7 mouse cellular contexts compared by ENCODE assay signal in genomic region chr2:144197139-144197538, GRCm38 (mm10).
DNase-seq lines count a peak whose midpoint lies in the region; ATAC-seq and TF ChIP-seq lines count a peak whose summit lies in the region.

No protein-coding gene starts in this region.

- H3K36me3 ChIP-seq in kidney, postnatal 0 days (ENCODE audit: insufficient read depth, low read length) = no peaks in the 10 kb centered on the region
- no peaks in the 10 kb centered on the region for H3K36me3 ChIP-seq in kidney, embryonic 14.5 days (ENCODE audit: control insufficient read depth, insufficient read depth, low read length)
- H3K36me3 ChIP-seq in lung, embryonic 16.5 days (ENCODE audit: control insufficient read depth, insufficient read depth, low read length) = no peaks in the 10 kb centered on the region
- H3K36me3 ChIP-seq in heart, embryonic 12.5 days = no peaks in the 10 kb centered on the region

- TF ChIP-seq CTCF in kidney, postnatal 0 days (IDR thresholded peaks at IDR 0.05; ENCODE audit: low read depth) = peak; percentile 74

- no peak for ATAC-seq in kidney, postnatal 0 days (replicated peaks; ENCODE audit: low FRiP score, low read depth)
- no peak for ATAC-seq in kidney, embryonic 14.5 days (ENCODE audit: low FRiP score, low TSS enrichment)
- peak; percentile 59; the same call in 1 of the 2 replicates for ATAC-seq in lung, embryonic 16.5 days (ENCODE audit: low read depth)
- ATAC-seq in heart, embryonic 12.5 days (ENCODE audit: insufficient number of reproducible peaks, low FRiP score) = no peak

- peak; percentile 72 for DNase-seq in kidney, postnatal 0 days (ENCODE audit: low spot score)
- DNase-seq in B cell, adult 2 months = peak; percentile 66 to 70
- DNase-seq in MN1 (ENCODE audit: low spot score) = peak; percentile 36
- no peak for DNase-seq in layer of hippocampus, adult 8-10 months (ENCODE audit: low spot score in 2 of 2)

- H3K9ac ChIP-seq in kidney, postnatal 0 days (ENCODE audit: low read depth, low read length) = no peak overlapping the region
- no peak overlapping the region for H3K9ac ChIP-seq in kidney, embryonic 14.5 days (ENCODE audit: low read depth, low read length)
- H3K9ac ChIP-seq in lung, embryonic 16.5 days (ENCODE audit: low read length) = no peak overlapping the region
- no peak overlapping the region for H3K9ac ChIP-seq in heart, embryonic 12.5 days

- no peak overlapping the region for H3K4me3 ChIP-seq in kidney, postnatal 0 days (replicated peaks; ENCODE audit: low read depth, low read length)
- no peak overlapping the region for H3K4me3 ChIP-seq in kidney, embryonic 14.5 days (ENCODE audit: low read length)
- no peak overlapping the region for H3K4me3 ChIP-seq in lung, embryonic 16.5 days (ENCODE audit: low read length)
- no peak overlapping the region for H3K4me3 ChIP-seq in heart, embryonic 12.5 days

- H3K27ac ChIP-seq in kidney, postnatal 0 days = no peak overlapping the region
- no peak overlapping the region for H3K27ac ChIP-seq in kidney, embryonic 14.5 days (ENCODE audit: low read depth, low read length)
- H3K27ac ChIP-seq in lung, embryonic 16.5 days (ENCODE audit: low read length) = no peak overlapping the region
- H3K27ac ChIP-seq in heart, embryonic 12.5 days (ENCODE audit: poor library complexity, severe bottlenecking) = no peak overlapping the region

- no peaks in the 10 kb centered on the region for H3K9me3 ChIP-seq in kidney, postnatal 0 days (replicated peaks; ENCODE audit: low read length)
- H3K9me3 ChIP-seq in kidney, embryonic 14.5 days (ENCODE audit: control insufficient read depth, low read length) = no peaks in the 10 kb centered on the region
- no peaks in the 10 kb centered on the region for H3K9me3 ChIP-seq in lung, embryonic 16.5 days (ENCODE audit: control insufficient read depth, low read length)
- H3K9me3 ChIP-seq in heart, embryonic 12.5 days (replicated peaks) = no peaks in the 10 kb centered on the region; the same call in 1 of the 2 replicates

- H3K4me2 ChIP-seq in kidney, postnatal 0 days (ENCODE audit: low read length) = no peak overlapping the region
- no peak overlapping the region for H3K4me2 ChIP-seq in kidney, embryonic 14.5 days (replicated peaks; ENCODE audit: low read depth, low read length)
- no peak overlapping the region for H3K4me2 ChIP-seq in lung, embryonic 16.5 days (ENCODE audit: low read depth, low read length)
- H3K4me2 ChIP-seq in heart, embryonic 12.5 days = no peak overlapping the region

- no peaks in the 10 kb centered on the region for H3K4me1 ChIP-seq in kidney, postnatal 0 days (replicated peaks; ENCODE audit: insufficient read depth, low read length)
- peaks cover 5% of the 10 kb centered on the region; the same call in 1 of the 2 replicates for H3K4me1 ChIP-seq in kidney, embryonic 14.5 days (ENCODE audit: control insufficient read depth, insufficient read depth, low read length)
- H3K4me1 ChIP-seq in lung, embryonic 16.5 days (replicated peaks; ENCODE audit: control insufficient read depth, insufficient read depth, low read length) = peaks cover 5% of the 10 kb centered on the region; the same call in 1 of the 2 replicates
- peaks cover 29% of the 10 kb centered on the region for H3K4me1 ChIP-seq in heart, embryonic 12.5 days (replicated peaks)

- no peaks in the 10 kb centered on the region for H3K27me3 ChIP-seq in kidney, postnatal 0 days (ENCODE audit: insufficient read depth, low read length)
- H3K27me3 ChIP-seq in kidney, embryonic 14.5 days (ENCODE audit: control insufficient read depth, insufficient read depth, low read length) = no peaks in the 10 kb centered on the region
- H3K27me3 ChIP-seq in lung, embryonic 16.5 days (ENCODE audit: control insufficient read depth, insufficient read depth, low read depth, low read length) = no peaks in the 10 kb centered on the region
- 0 out of 2 replicates have a peak, but pooled peaks cover 4% of the 10 kb centered on the region for H3K27me3 ChIP-seq in heart, embryonic 12.5 days (replicated peaks)

- 81% methylated on average over 2 of the region's 2 CpGs for WGBS in kidney, postnatal 0 days
- 76% methylated on average over 2 of the region's 2 CpGs for WGBS in kidney, embryonic 14.5 days
- WGBS in lung, embryonic 16.5 days = 63% methylated on average over 2 of the region's 2 CpGs
- WGBS in heart, embryonic 12.5 days = 82% methylated on average over 2 of the region's 2 CpGs

Comparison
In these comparisons a context has a peak if more than half of its experiments do, and no peak if none do; other contexts are left out.
1. DNase-seq: peak in kidney, postnatal 0 days (single experiment), B cell, adult 2 months (2 of 2) and MN1 (single experiment); none in layer of hippocampus, adult 8-10 months (0 of 2).